Mouse (Mus musculus) CH12.LX (cell line): ENCODE measurements at regions not wholly inside any gene's neighbourhood (a gene's known extent, or its start where the extent isn't known, plus 50 kb on each side); places are given as distances from the start of the nearest gene placed in this dataset.

Source experiments
- DNase-seq: peaks from one replicate; pipeline ENCODE4 v3.0.0-alpha.2; 2013; ENCODE audit errors: extremely low read depth
- H3K27ac ChIP-seq: 2 replicates; pipeline ENCODE4 v1.5.1; 2012; ENCODE audit warnings: low read depth, mild to moderate bottlenecking, control low read depth, moderate library complexity; ENCODE audit not compliant: insufficient read depth
- H3K27me3 ChIP-seq: replicated peaks from 2 replicates; pipeline ENCODE3; 2012; ENCODE audit warnings: inconsistent platforms
- H3K36me3 ChIP-seq, 2 experiments: replicated peaks in 1 of 2; 2 replicates each; pipeline versions ENCODE3 to v1.6.1; 2012; ENCODE audit warnings: inconsistent platforms in 1 of 2, low read length in 1 of 2, mild to moderate bottlenecking in 1 of 2, mixed read lengths in 1 of 2, moderate library complexity in 1 of 2; ENCODE audit not compliant: control insufficient read depth in 1 of 2, insufficient read depth in 1 of 2
- H3K4me1 ChIP-seq, 2 experiments: 2 replicates each; pipeline ENCODE4 v1.6.1; 2012; ENCODE audit warnings: inconsistent platforms in 1 of 2, moderate library complexity in 1 of 2; ENCODE audit not compliant: insufficient read depth in 2 of 2, control insufficient read depth in 1 of 2
- H3K4me2 ChIP-seq: 2 replicates; pipeline ENCODE4 v1.6.1; 2012; ENCODE audit warnings: low read depth, mild to moderate bottlenecking, control low read depth; ENCODE audit not compliant: poor library complexity, insufficient read depth, severe bottlenecking
- H3K4me3 ChIP-seq, 3 experiments: fragments of 150-350 bp in 1 of 3; sonication (generic) in 1 of 3; replicated peaks in 1 of 3; 2 replicates each; pipeline versions ENCODE3 to v1.5.1; 2011 to 2012; ENCODE audit warnings: low read depth in 2 of 3, low read length in 2 of 3, mild to moderate bottlenecking in 2 of 3, moderate library complexity in 2 of 3, control low read depth in 1 of 3, improper control_type of control experiment in 1 of 3, inconsistent platforms in 1 of 3, mixed read lengths in 1 of 3; ENCODE audit not compliant: poor library complexity in 1 of 3
- H3K79me2 ChIP-seq: replicated peaks from 2 replicates; pipeline ENCODE4 v1.6.1; 2012; ENCODE audit warnings: mild to moderate bottlenecking, moderate library complexity; ENCODE audit not compliant: control insufficient read depth, poor library complexity, insufficient read depth, severe bottlenecking; ENCODE audit errors: extremely low read depth
- H3K9ac ChIP-seq: 2 replicates; pipeline ENCODE4 v1.6.1; 2012; ENCODE audit warnings: low read depth, mild to moderate bottlenecking, control low read depth, moderate library complexity; ENCODE audit not compliant: insufficient read depth
- H3K9me3 ChIP-seq: replicated peaks from 2 replicates; pipeline ENCODE3; 2012; ENCODE audit warnings: low read length, inconsistent platforms, mixed read lengths
- BHLHE40 ChIP-seq: IDR thresholded peaks from 2 replicates; pipeline ENCODE4 v1.6.1; 2011; ENCODE audit warnings: mild to moderate bottlenecking, low read depth, low read length, improper control_type of control experiment
- CTCF ChIP-seq, 2 experiments: IDR thresholded peaks in 1 of 2; conservative IDR thresholded peaks in 1 of 2; 2 replicates each; pipeline ENCODE4 v1.5.1; 2011 to 2012; ENCODE audit warnings: low read depth in 2 of 2, low read length in 2 of 2, improper control_type of control experiment in 1 of 2, inconsistent platforms in 1 of 2, mild to moderate bottlenecking in 1 of 2, moderate library complexity in 1 of 2
- E2F4 ChIP-seq: IDR thresholded peaks from 2 replicates; pipeline ENCODE4 v1.6.1; 2011; ENCODE audit warnings: low read depth, low read length, improper control_type of control experiment; ENCODE audit not compliant: insufficient replicate concordance
- ELF1 ChIP-seq: IDR thresholded peaks from 2 replicates; pipeline ENCODE4 v1.6.1; 2014; ENCODE audit warnings: low read depth, mild to moderate bottlenecking, inconsistent platforms, low read length, improper control_type of control experiment
- EP300 ChIP-seq: IDR thresholded peaks from 2 replicates; pipeline ENCODE4 v1.6.1; 2011; ENCODE audit warnings: low read length, improper control_type of control experiment
- ETS1 ChIP-seq: conservative IDR thresholded peaks from 2 replicates; pipeline ENCODE4 v1.6.1; 2012; ENCODE audit warnings: low read depth, mild to moderate bottlenecking, inconsistent platforms, low read length, improper control_type of control experiment, moderate library complexity
- HCFC1 ChIP-seq: IDR thresholded peaks from 2 replicates; pipeline ENCODE4 v1.6.1; 2012; ENCODE audit warnings: low read depth, mild to moderate bottlenecking, inconsistent platforms, low read length, improper control_type of control experiment
- JUND ChIP-seq: conservative IDR thresholded peaks from 2 replicates; pipeline ENCODE4 v1.6.1; 2011; ENCODE audit warnings: low read depth, low read length, improper control_type of control experiment
- KAT2A ChIP-seq: IDR thresholded peaks from 2 replicates; pipeline ENCODE4 v1.6.1; 2012; ENCODE audit warnings: low read length, improper control_type of control experiment, inconsistent platforms; ENCODE audit not compliant: insufficient replicate concordance
- MAFK ChIP-seq: IDR thresholded peaks from 2 replicates; pipeline ENCODE4 v1.6.1; 2011; ENCODE audit warnings: low read length, improper control_type of control experiment; ENCODE audit not compliant: insufficient replicate concordance
- MAZ ChIP-seq: IDR thresholded peaks from 2 replicates; pipeline ENCODE4 v1.6.1; 2012; ENCODE audit warnings: low read depth, mild to moderate bottlenecking, inconsistent platforms, low read length, improper control_type of control experiment, moderate library complexity
- MEF2A ChIP-seq: IDR thresholded peaks from 2 replicates; pipeline ENCODE4 v1.6.1; 2014; ENCODE audit warnings: low read depth, mild to moderate bottlenecking, inconsistent platforms, low read length, improper control_type of control experiment, borderline replicate concordance
- MXI1 ChIP-seq: IDR thresholded peaks from 2 replicates; pipeline ENCODE4 v1.6.1; 2011; ENCODE audit warnings: mild to moderate bottlenecking, low read depth, low read length, improper control_type of control experiment
- NELFE ChIP-seq: IDR thresholded peaks from 2 replicates; pipeline ENCODE4 v1.6.1; 2011; ENCODE audit warnings: low read depth, low read length, improper control_type of control experiment
- PAX5 ChIP-seq: IDR thresholded peaks from 2 replicates; pipeline ENCODE4 v1.6.1; 2012; ENCODE audit warnings: low read length, inconsistent platforms, mixed read lengths
- POLR2A ChIP-seq: IDR thresholded peaks from 2 replicates; pipeline ENCODE4 v1.6.1; 2011; ENCODE audit warnings: low read depth, mild to moderate bottlenecking, improper control_type of control experiment, low read length
- POLR2AphosphoS2 ChIP-seq: IDR thresholded peaks from 2 replicates; pipeline ENCODE4 v1.6.1; 2011; ENCODE audit warnings: low read depth, low read length, improper control_type of control experiment
- RCOR1 ChIP-seq: conservative IDR thresholded peaks from 2 replicates; pipeline ENCODE4 v1.6.1; 2012; ENCODE audit warnings: low read depth, mild to moderate bottlenecking, inconsistent platforms, low read length, improper control_type of control experiment
- TBP ChIP-seq: conservative IDR thresholded peaks from 2 replicates; pipeline ENCODE4 v1.6.1; 2011; ENCODE audit warnings: low read depth, low read length, improper control_type of control experiment
- TCF12 ChIP-seq: IDR thresholded peaks from 2 replicates; pipeline ENCODE4 v1.6.1; 2014; ENCODE audit warnings: low read depth, mild to moderate bottlenecking, inconsistent platforms, low read length, improper control_type of control experiment
- USF1 ChIP-seq: IDR thresholded peaks from 2 replicates; pipeline ENCODE4 v1.6.1; 2014; ENCODE audit warnings: low read depth, mild to moderate bottlenecking, inconsistent platforms, low read length, improper control_type of control experiment
- USF2 ChIP-seq: conservative IDR thresholded peaks from 2 replicates; pipeline ENCODE4 v1.6.1; 2011; ENCODE audit warnings: low read depth, low read length, improper control_type of control experiment
- ZC3H11A ChIP-seq: IDR thresholded peaks from 2 replicates; pipeline ENCODE4 v1.6.1; 2012; ENCODE audit warnings: low read depth, mild to moderate bottlenecking, inconsistent platforms, low read length, improper control_type of control experiment
- ZKSCAN1 ChIP-seq: IDR thresholded peaks from 2 replicates; pipeline ENCODE4 v1.6.1; 2012; ENCODE audit warnings: low read depth, inconsistent platforms, low read length, improper control_type of control experiment, borderline replicate concordance
- ZMIZ1 ChIP-seq: IDR thresholded peaks from 2 replicates; pipeline ENCODE4 v1.6.1; 2012; ENCODE audit warnings: low read depth, mild to moderate bottlenecking, inconsistent platforms, low read length, improper control_type of control experiment
- ZNF384 ChIP-seq: IDR thresholded peaks from 2 replicates; pipeline ENCODE4 v1.6.1; 2012; ENCODE audit warnings: low read depth, low read length, improper control_type of control experiment, inconsistent platforms
- dilution Hi-C: fragments of 300-500 bp; cut with MboI; formaldehyde crosslinking; loops from 2 replicates; pipeline ENCODE4 v1.14.3; 2020; ENCODE audit warnings: low sequenced_read_pairs; ENCODE audit not compliant: extremely low pct_unique_long_range_greater_than_20kb, extremely low pct_ligation_motif_present
- in situ Hi-C: fragments of 300-500 bp; cut with MboI; formaldehyde crosslinking; loops from 3 replicates; pipeline ENCODE4 v1.14.3; 2019; ENCODE audit warnings: low sequenced_read_pairs, low pct_ligation_motif_present, low pct_unique_long_range_greater_than_20kb, mixed read lengths

- TF ChIP-seq BHLHE40 (no peak), POLR2A (no peak), ZC3H11A (no peak), KAT2A (no peak), MAZ (no peak), ZNF384 (no peak), NELFE (no peak), MEF2A (no peak), EP300 (no peak), POLR2AphosphoS2 (no peak), USF1 (no peak), ETS1 (no peak), JUND (no peak), ELF1 (no peak), TBP (no peak), MXI1 (no peak), E2F4 (no peak), ZKSCAN1 (no peak)
- no peaks in the 10 kb centered on the region for H3K27me3 ChIP-seq
- H3K27ac ChIP-seq = no peak overlapping the region
- no peaks in the 10 kb centered on the region for H3K4me1 ChIP-seq
- in situ Hi-C loops (no loop called here), dilution Hi-C loops (no loop called here)
- no peak overlapping the region for H3K4me3 ChIP-seq
- no peaks in the 10 kb centered on the region for H3K36me3 ChIP-seq
- no peaks in the 10 kb centered on the region for H3K79me2 ChIP-seq
- no peak overlapping the region for H3K4me2 ChIP-seq
- H3K9me3 ChIP-seq = no peaks in the 10 kb centered on the region
- no peak for DNase-seq
- no peak overlapping the region for H3K9ac ChIP-seq
Measured at GRCm38 (mm10) chr14:23185359-23185758, 828.9 kb downstream of the Kcnma1 start.

GRCm38 (mm10) chr14:23169346-23169745 lies 844.9 kb downstream of the Kcnma1 start:
- Histone ChIP-seq H3K4me1 (no peaks in the 10 kb centered on the region), H3K4me3 (no peak overlapping the region), H3K4me2 (no peak overlapping the region), H3K27me3 (no peaks in the 10 kb centered on the region), H3K9ac (no peak overlapping the region), H3K27ac (no peak overlapping the region), H3K79me2 (no peaks in the 10 kb centered on the region), H3K36me3 (no peaks in the 10 kb centered on the region), H3K9me3 (no peaks in the 10 kb centered on the region)
- no peak for TF ChIP-seq USF1
- TF ChIP-seq MAFK = no peak
- TF ChIP-seq ZMIZ1 = no peak
- TF ChIP-seq USF2 = no peak
- no peak for TF ChIP-seq TBP
- no peak for TF ChIP-seq CTCF (conservative IDR thresholded peaks at IDR 0.05 in 1 of 2, IDR thresholded peaks at IDR 0.05 in 1 of 2; ENCODE audit: low read depth in 2 of 2, low read length in 2 of 2)
- no peak for TF ChIP-seq NELFE
- TF ChIP-seq PAX5 = no peak
- no peak for TF ChIP-seq JUND
- no peak for TF ChIP-seq POLR2AphosphoS2
- no peak for TF ChIP-seq RCOR1
- no peak for TF ChIP-seq ZKSCAN1
- TF ChIP-seq TCF12 = no peak
- no peak for TF ChIP-seq MXI1
- TF ChIP-seq HCFC1 = no peak
- in situ Hi-C loops = no loop called here
- no peak for DNase-seq
- dilution Hi-C loops = no loop called here
